Mouse (Mus musculus): ENCODE data around the gene Lamc1. TPM values are rescaled to one million over a fixed set of nuclear protein-coding genes. Genes with fewer than 3 reads are reported as not detected.
A peak's percentile ranks its signal among the peaks of the same experiment; 100 is the strongest.

Lamc1 gene
- polyA plus RNA-seq, 1 experiment from 2014 or later: 28.1 TPM

- H3K27ac ChIP-seq: no peak overlapping the region
- 89% methylated on average over 4 of the region's 4 CpGs for WGBS
- ATAC-seq (ENCODE audit: low FRiP score): no peak
Measured at GRCm38 (mm10) chr1:153361926-153362325, 29.3 kb upstream of the Lamc1 start.

GRCm38 (mm10) chr1:153360556-153360955 is 28.0 kb upstream of the Lamc1 start:
- Histone ChIP-seq H3K27ac (no peak overlapping the region), H3K9me3 (ENCODE audit: control insufficient read depth, low read length) (no peaks in the 10 kb centered on the region), H3K4me1 (replicated peaks; ENCODE audit: control insufficient read depth, insufficient read depth, low read length) (no peaks in the 10 kb centered on the region), H3K9ac (no peak overlapping the region), H3K4me2 (replicated peaks) (no peak overlapping the region), H3K36me3 (replicated peaks; ENCODE audit: control insufficient read depth, insufficient read depth) (no peaks in the 10 kb centered on the region), H3K27me3 (ENCODE audit: control insufficient read depth, insufficient read depth, low read length) (no peaks in the 10 kb centered on the region), H3K4me3 (replicated peaks; ENCODE audit: low read length) (no peak overlapping the region)
- no peak for DNase-seq (ENCODE audit: low spot score)
- WGBS: 59% methylated on average over 3 of the region's 3 CpGs
- no peak for ATAC-seq (ENCODE audit: low FRiP score)

More at GRCm38 (mm10) chr1:153361926-153362325, 29.3 kb upstream of the Lamc1 start:
- Histone ChIP-seq H3K4me3 (replicated peaks; ENCODE audit: low read length) (no peak overlapping the region), H3K36me3 (replicated peaks; ENCODE audit: control insufficient read depth, insufficient read depth) (no peaks in the 10 kb centered on the region), H3K9ac (no peak overlapping the region), H3K27me3 (ENCODE audit: control insufficient read depth, insufficient read depth, low read length) (no peaks in the 10 kb centered on the region), H3K9me3 (ENCODE audit: control insufficient read depth, low read length) (no peaks in the 10 kb centered on the region), H3K4me2 (replicated peaks) (no peak overlapping the region), H3K4me1 (replicated peaks; ENCODE audit: control insufficient read depth, insufficient read depth, low read length) (no peaks in the 10 kb centered on the region)
- DNase-seq (ENCODE audit: low spot score): no peak

GRCm38 (mm10) chr1:153357218-153357617 is 24.6 kb upstream of the Lamc1 start:
- WGBS: 100% methylated on average over 1 of the region's 1 CpGs
- no peaks in the 10 kb centered on the region for H3K4me1 ChIP-seq (replicated peaks; ENCODE audit: control insufficient read depth, insufficient read depth, low read length)

GRCm38 (mm10) chr1:153354466-153354865 is 21.9 kb upstream of the Lamc1 start:
- Histone ChIP-seq H3K36me3 (replicated peaks; ENCODE audit: control insufficient read depth, insufficient read depth) (no peaks in the 10 kb centered on the region), H3K27me3 (ENCODE audit: control insufficient read depth, insufficient read depth, low read length) (no peaks in the 10 kb centered on the region), H3K9me3 (ENCODE audit: control insufficient read depth, low read length) (no peaks in the 10 kb centered on the region), H3K9ac (no peak overlapping the region), H3K4me1 (replicated peaks; ENCODE audit: control insufficient read depth, insufficient read depth, low read length) (no peaks in the 10 kb centered on the region), H3K4me3 (replicated peaks; ENCODE audit: low read length) (no peak overlapping the region), H3K4me2 (replicated peaks) (no peak overlapping the region), H3K27ac (no peak overlapping the region)
- ATAC-seq (ENCODE audit: low FRiP score): no peak
- WGBS: 39% methylated on average over 2 of the region's 2 CpGs
- no peak for DNase-seq (ENCODE audit: low spot score)

More at GRCm38 (mm10) chr1:153357218-153357617, 24.6 kb upstream of the Lamc1 start:
- Histone ChIP-seq H3K4me3 (replicated peaks; ENCODE audit: low read length) (no peak overlapping the region), H3K4me2 (replicated peaks) (no peak overlapping the region), H3K27ac (no peak overlapping the region), H3K36me3 (replicated peaks; ENCODE audit: control insufficient read depth, insufficient read depth) (no peaks in the 10 kb centered on the region), H3K27me3 (ENCODE audit: control insufficient read depth, insufficient read depth, low read length) (no peaks in the 10 kb centered on the region), H3K9ac (no peak overlapping the region), H3K9me3 (ENCODE audit: control insufficient read depth, low read length) (no peaks in the 10 kb centered on the region)
- DNase-seq (ENCODE audit: low spot score) (no peak), ATAC-seq (ENCODE audit: low FRiP score) (no peak)

- no peaks in the 10 kb centered on the region for H3K4me1 ChIP-seq (replicated peaks; ENCODE audit: control insufficient read depth, insufficient read depth, low read length)
Measured at GRCm38 (mm10) chr1:153353736-153354430, 21.3 kb upstream of the Lamc1 start.

GRCm38 (mm10) chr1:153351034-153351433 is 18.4 kb upstream of the Lamc1 start:
- H3K9ac ChIP-seq: no peak overlapping the region
- ATAC-seq (ENCODE audit: low FRiP score) (no peak), DNase-seq (ENCODE audit: low spot score) (no peak)
- no peaks in the 10 kb centered on the region for H3K36me3 ChIP-seq (replicated peaks; ENCODE audit: control insufficient read depth, insufficient read depth)
- no peaks in the 10 kb centered on the region for H3K9me3 ChIP-seq (ENCODE audit: control insufficient read depth, low read length)
- no peak overlapping the region for H3K27ac ChIP-seq
- 83% methylated on average over 4 of the region's 4 CpGs for WGBS
- no peaks in the 10 kb centered on the region for H3K27me3 ChIP-seq (ENCODE audit: control insufficient read depth, insufficient read depth, low read length)
- H3K4me1 ChIP-seq (replicated peaks; ENCODE audit: control insufficient read depth, insufficient read depth, low read length): no peaks in the 10 kb centered on the region
- no peak overlapping the region for H3K4me2 ChIP-seq (replicated peaks)
- no peak overlapping the region for H3K4me3 ChIP-seq (replicated peaks; ENCODE audit: low read length)

More at GRCm38 (mm10) chr1:153353736-153354430, 21.3 kb upstream of the Lamc1 start:
- no peak overlapping the region for H3K9ac ChIP-seq
- H3K27me3 ChIP-seq (ENCODE audit: control insufficient read depth, insufficient read depth, low read length): no peaks in the 10 kb centered on the region
- no peak overlapping the region for H3K27ac ChIP-seq
- ATAC-seq (ENCODE audit: low FRiP score): no peak
- H3K4me3 ChIP-seq (replicated peaks; ENCODE audit: low read length): no peak overlapping the region
- H3K36me3 ChIP-seq (replicated peaks; ENCODE audit: control insufficient read depth, insufficient read depth): no peaks in the 10 kb centered on the region
- H3K4me2 ChIP-seq (replicated peaks): no peak overlapping the region
- 64% methylated on average over 18 of the region's 18 CpGs for WGBS
- DNase-seq (ENCODE audit: low spot score): no peak
- H3K9me3 ChIP-seq (ENCODE audit: control insufficient read depth, low read length): no peaks in the 10 kb centered on the region

GRCm38 (mm10) chr1:153347726-153348125 is 15.1 kb upstream of the Lamc1 start:
- 58% methylated on average over 3 of the region's 3 CpGs for WGBS
- DNase-seq (ENCODE audit: low spot score): no peak

GRCm38 (mm10) chr1:153347040-153347439 is 14.5 kb upstream of the Lamc1 start:
- ATAC-seq (ENCODE audit: low FRiP score): no peak
- H3K27ac ChIP-seq: no peak overlapping the region
- no peak for DNase-seq (ENCODE audit: low spot score)
- no peaks in the 10 kb centered on the region for H3K36me3 ChIP-seq (replicated peaks; ENCODE audit: control insufficient read depth, insufficient read depth)
- H3K4me1 ChIP-seq (replicated peaks; ENCODE audit: control insufficient read depth, insufficient read depth, low read length): no peaks in the 10 kb centered on the region
- no peaks in the 10 kb centered on the region for H3K9me3 ChIP-seq (ENCODE audit: control insufficient read depth, low read length)
- H3K27me3 ChIP-seq (ENCODE audit: control insufficient read depth, insufficient read depth, low read length): no peaks in the 10 kb centered on the region
- WGBS: 91% methylated on average over 2 of the region's 2 CpGs
- H3K4me3 ChIP-seq (replicated peaks; ENCODE audit: low read length): no peak overlapping the region
- H3K4me2 ChIP-seq (replicated peaks): no peak overlapping the region
- H3K9ac ChIP-seq: no peak overlapping the region

More at GRCm38 (mm10) chr1:153347726-153348125, 15.1 kb upstream of the Lamc1 start:
- Histone ChIP-seq H3K27ac (no peak overlapping the region), H3K27me3 (ENCODE audit: control insufficient read depth, insufficient read depth, low read length) (no peaks in the 10 kb centered on the region), H3K4me2 (replicated peaks) (no peak overlapping the region), H3K4me1 (replicated peaks; ENCODE audit: control insufficient read depth, insufficient read depth, low read length) (no peaks in the 10 kb centered on the region), H3K4me3 (replicated peaks; ENCODE audit: low read length) (no peak overlapping the region), H3K9me3 (ENCODE audit: control insufficient read depth, low read length) (no peaks in the 10 kb centered on the region), H3K9ac (no peak overlapping the region), H3K36me3 (replicated peaks; ENCODE audit: control insufficient read depth, insufficient read depth) (no peaks in the 10 kb centered on the region)
- no peak for ATAC-seq (ENCODE audit: low FRiP score)

- Histone ChIP-seq H3K9me3 (ENCODE audit: control insufficient read depth, low read length) (no peaks in the 10 kb centered on the region), H3K27ac (no peak overlapping the region), H3K9ac (0 out of 2 replicates have a peak overlapping the region, but pooled peaks have one; percentile 18), H3K27me3 (ENCODE audit: control insufficient read depth, insufficient read depth, low read length) (no peaks in the 10 kb centered on the region), H3K4me2 (replicated peaks) (peak overlapping the region; percentile 47), H3K36me3 (replicated peaks; ENCODE audit: control insufficient read depth, insufficient read depth) (no peaks in the 10 kb centered on the region), H3K4me3 (replicated peaks; ENCODE audit: low read length) (peak overlapping the region; percentile 21), H3K4me1 (replicated peaks; ENCODE audit: control insufficient read depth, insufficient read depth, low read length) (no peaks in the 10 kb centered on the region)
- 51% methylated on average over 16 of the region's 16 CpGs for WGBS
- ATAC-seq (ENCODE audit: low FRiP score) (no peak), DNase-seq (ENCODE audit: low spot score) (no peak)
Measured at GRCm38 (mm10) chr1:153345699-153346291, 13.2 kb upstream of the Lamc1 start.

All from hindbrain, embryonic 14.5 days (tissue).